Mouse (Mus musculus): ENCODE results near the gene Sohlh1. TPM values are rescaled to one million over a fixed set of nuclear protein-coding genes. Genes with fewer than 3 reads are reported as not detected.
A peak's percentile ranks its signal among the peaks of the same experiment; 100 is the strongest.

Sohlh1 gene
- polyA plus RNA-seq, 1 experiment = not detected

DNA sequence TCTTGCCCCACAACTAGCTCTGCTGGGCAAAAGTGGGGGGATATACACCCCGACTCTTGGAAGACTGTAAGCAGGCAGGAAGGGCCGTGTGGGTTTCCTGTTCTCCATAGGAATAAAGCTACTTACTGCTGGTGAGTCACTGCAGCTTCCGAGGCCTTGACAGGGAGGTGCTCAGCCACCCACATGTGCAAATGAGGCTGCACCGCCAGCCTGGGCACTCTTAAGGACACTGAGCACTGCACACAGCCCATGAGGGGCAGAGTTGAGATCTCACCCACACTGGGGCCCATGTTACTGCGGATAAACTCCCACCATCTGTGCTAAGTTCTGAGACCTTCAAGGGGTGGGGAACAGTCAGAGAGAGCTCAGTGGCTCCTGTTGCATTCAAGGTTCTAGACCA, 19.6 kb upstream of the Sohlh1 start:
- no peak for DNase-seq
- no peak overlapping the region for H3K4me3 ChIP-seq (replicated peaks; ENCODE audit: extremely low read depth, low read depth, low read length)
- WGBS = 37% methylated on average over 5 of the region's 5 CpGs
- no peaks in the 10 kb centered on the region for H3K4me1 ChIP-seq (ENCODE audit: control insufficient read depth, insufficient read depth, low read length)
- TF ChIP-seq POLR2A (IDR thresholded peaks at IDR 0.05; ENCODE audit: borderline replicate concordance, extremely low read depth, low read depth, low read length) (no peak), CTCF (IDR thresholded peaks at IDR 0.05; ENCODE audit: insufficient read depth, low read length) (no peak)

DNA sequence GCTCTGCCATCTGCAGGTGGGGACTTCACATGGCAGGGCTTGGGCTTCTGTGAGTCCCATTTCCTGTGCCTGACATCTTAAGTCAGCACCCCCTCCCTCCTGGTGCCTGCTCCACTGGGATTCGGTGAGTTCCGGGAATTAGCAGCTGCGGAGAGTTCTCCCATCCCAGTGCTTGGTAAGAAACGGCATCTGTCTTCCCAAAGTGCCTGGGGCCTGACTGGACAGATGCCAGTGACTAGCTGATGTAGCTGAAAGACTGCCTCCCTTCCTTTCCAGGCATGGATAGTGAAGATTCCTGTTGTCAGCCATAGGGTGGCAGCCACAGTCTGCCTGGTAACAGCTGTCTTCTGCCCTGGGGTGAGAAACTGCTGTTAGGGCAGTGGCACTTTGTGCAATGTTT, 18.4 kb upstream of the Sohlh1 start:
- no peak for DNase-seq
- Histone ChIP-seq H3K4me1 (ENCODE audit: control insufficient read depth, insufficient read depth, low read length) (no peaks in the 10 kb centered on the region), H3K4me3 (replicated peaks; ENCODE audit: extremely low read depth, low read depth, low read length) (no peak overlapping the region)
- 13% methylated on average over 4 of the region's 4 CpGs for WGBS
- no peak for TF ChIP-seq POLR2A (IDR thresholded peaks at IDR 0.05; ENCODE audit: borderline replicate concordance, extremely low read depth, low read depth, low read length)

GRCm38 (mm10) chr2:25864230-25864629, 17.2 kb upstream of the Sohlh1 start:
- WGBS = 5% methylated on average over 18 of the region's 18 CpGs
- TF ChIP-seq POLR2A (IDR thresholded peaks at IDR 0.05; ENCODE audit: borderline replicate concordance, extremely low read depth, low read depth, low read length) (no peak), CTCF (IDR thresholded peaks at IDR 0.05; ENCODE audit: insufficient read depth, low read length) (no peak)
- no peaks in the 10 kb centered on the region for H3K4me1 ChIP-seq (ENCODE audit: control insufficient read depth, insufficient read depth, low read length)
- no peak for DNase-seq
- H3K4me3 ChIP-seq (replicated peaks; ENCODE audit: extremely low read depth, low read depth, low read length) = no peak overlapping the region

DNA sequence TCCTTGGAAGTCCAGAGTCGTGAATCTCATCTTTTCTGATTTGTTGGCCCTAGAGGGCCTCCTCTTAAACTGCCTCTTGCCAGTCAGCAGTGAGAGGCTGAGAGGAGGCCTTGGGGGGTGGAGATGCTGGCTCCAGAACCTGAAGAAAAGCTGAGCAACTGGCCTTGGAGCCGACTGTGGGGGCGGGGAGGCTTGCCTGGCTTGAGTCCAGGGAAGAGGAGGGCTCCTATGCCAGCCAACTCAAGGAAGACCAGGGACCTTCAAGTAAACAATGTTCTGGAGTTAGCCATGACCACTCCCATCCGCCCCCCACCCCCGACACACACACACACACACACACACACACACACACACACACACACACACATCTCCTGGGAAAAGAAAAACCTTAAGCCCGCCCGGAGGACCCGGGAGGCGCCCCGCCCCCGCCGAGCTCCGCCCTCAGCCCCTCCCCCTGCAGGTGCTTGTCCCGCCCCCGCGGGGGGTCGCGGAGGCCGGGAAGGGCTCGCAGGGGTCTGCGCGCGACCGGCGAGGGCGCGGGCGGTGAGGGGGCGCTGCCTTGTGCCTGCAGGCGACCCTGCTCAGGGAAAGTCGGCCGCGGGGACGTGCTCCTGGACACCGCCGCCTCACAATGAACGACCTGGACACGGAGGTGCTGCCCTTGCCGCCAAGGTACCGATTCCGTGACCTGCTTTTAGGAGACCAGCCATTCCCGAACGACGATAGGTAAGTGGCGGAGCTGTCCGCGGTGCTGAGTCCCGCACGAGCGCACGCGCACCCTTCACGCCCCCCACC, 16.5 kb upstream of the Sohlh1 start, which contains the start of gene Kcnt1:
TSS of gene Kcnt1 (plus strand) at position 398 of the 795 bp plus-strand sequence.
- no peak for DNase-seq
- TF ChIP-seq POLR2A (IDR thresholded peaks at IDR 0.05; ENCODE audit: borderline replicate concordance, extremely low read depth, low read depth, low read length) (no peak), CTCF (IDR thresholded peaks at IDR 0.05; ENCODE audit: insufficient read depth, low read length) (no peak)
- H3K4me1 ChIP-seq (ENCODE audit: control insufficient read depth, insufficient read depth, low read length) = no peaks in the 10 kb centered on the region
- H3K4me3 ChIP-seq (replicated peaks; ENCODE audit: extremely low read depth, low read depth, low read length) = no peak within 1 kb of the TSS
- WGBS = 2% methylated on average over 53 of the region's 53 CpGs

DNA sequence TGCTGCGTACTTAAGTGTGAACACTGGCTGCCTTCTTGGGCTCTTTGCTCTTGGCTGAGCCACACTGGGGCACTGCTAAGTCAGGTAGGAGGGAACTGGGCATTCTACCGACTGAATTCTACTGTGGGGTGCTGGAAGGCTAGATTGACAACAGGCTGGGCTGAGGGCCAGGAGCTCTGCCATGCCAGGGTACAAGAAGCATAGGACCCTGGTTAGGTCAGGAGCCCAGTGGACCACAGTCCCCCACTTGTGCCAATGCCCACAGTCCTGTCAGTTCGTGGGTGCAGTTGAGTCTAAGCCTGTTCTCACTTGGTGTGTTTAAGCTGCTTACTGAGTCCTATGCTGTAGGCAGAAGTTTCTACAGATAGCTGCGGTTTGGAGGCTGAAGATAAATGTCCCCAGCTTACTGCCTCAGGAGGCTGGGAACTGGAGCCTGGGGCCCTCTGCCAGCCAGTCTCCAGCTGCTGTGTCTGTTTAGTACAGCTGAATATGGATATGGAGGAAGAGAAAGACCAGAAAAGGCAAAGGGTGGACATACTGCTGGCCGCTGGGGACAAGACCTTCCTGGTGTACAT, 15.7 kb upstream of the Sohlh1 start:
- no peak for DNase-seq
- Histone ChIP-seq H3K4me1 (ENCODE audit: control insufficient read depth, insufficient read depth, low read length) (no peaks in the 10 kb centered on the region), H3K4me3 (replicated peaks; ENCODE audit: extremely low read depth, low read depth, low read length) (no peak overlapping the region)
- TF ChIP-seq CTCF (IDR thresholded peaks at IDR 0.05; ENCODE audit: insufficient read depth, low read length) (no peak), POLR2A (IDR thresholded peaks at IDR 0.05; ENCODE audit: borderline replicate concordance, extremely low read depth, low read depth, low read length) (no peak)
- 57% methylated on average over 5 of the region's 5 CpGs for WGBS

DNA sequence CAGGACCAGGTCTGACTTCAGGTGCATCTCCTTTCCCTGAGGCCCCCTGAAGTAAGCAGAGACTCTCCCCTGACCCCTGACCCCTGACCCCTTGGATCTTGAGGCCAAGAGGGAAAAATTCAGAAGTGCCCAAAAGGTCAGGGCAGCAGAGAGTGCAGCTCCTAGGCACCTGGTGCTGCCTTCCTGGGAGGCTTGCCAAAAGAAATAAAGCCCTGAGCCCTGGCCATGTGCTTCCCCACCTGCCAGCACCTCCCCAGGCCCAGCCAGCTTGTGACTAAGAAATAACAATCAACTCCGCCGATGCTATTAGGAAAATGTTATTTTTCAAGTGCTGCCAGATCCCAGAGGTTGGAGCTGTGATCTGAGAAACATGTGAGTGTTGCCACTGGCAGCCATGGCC, 15.0 kb upstream of the Sohlh1 start:
- no peak for DNase-seq
- Histone ChIP-seq H3K4me3 (replicated peaks; ENCODE audit: extremely low read depth, low read depth, low read length) (no peak overlapping the region), H3K4me1 (ENCODE audit: control insufficient read depth, insufficient read depth, low read length) (no peaks in the 10 kb centered on the region)
- TF ChIP-seq CTCF (IDR thresholded peaks at IDR 0.05; ENCODE audit: insufficient read depth, low read length) = no peak
- TF ChIP-seq POLR2A (IDR thresholded peaks at IDR 0.05; ENCODE audit: borderline replicate concordance, extremely low read depth, low read depth, low read length) = no peak
- 53% methylated on average over 2 of the region's 2 CpGs for WGBS

- TF ChIP-seq CTCF (IDR thresholded peaks at IDR 0.05; ENCODE audit: insufficient read depth, low read length) = no peak
- TF ChIP-seq POLR2A (IDR thresholded peaks at IDR 0.05; ENCODE audit: borderline replicate concordance, extremely low read depth, low read depth, low read length) = no peak
- WGBS = 81% methylated on average over 3 of the region's 3 CpGs
- no peak for DNase-seq
- Histone ChIP-seq H3K4me1 (ENCODE audit: control insufficient read depth, insufficient read depth, low read length) (no peaks in the 10 kb centered on the region), H3K4me3 (replicated peaks; ENCODE audit: extremely low read depth, low read depth, low read length) (no peak overlapping the region)
These were observed 12.8 kb upstream of the Sohlh1 start for GRCm38 (mm10) chr2:25859891-25860290.

DNA sequence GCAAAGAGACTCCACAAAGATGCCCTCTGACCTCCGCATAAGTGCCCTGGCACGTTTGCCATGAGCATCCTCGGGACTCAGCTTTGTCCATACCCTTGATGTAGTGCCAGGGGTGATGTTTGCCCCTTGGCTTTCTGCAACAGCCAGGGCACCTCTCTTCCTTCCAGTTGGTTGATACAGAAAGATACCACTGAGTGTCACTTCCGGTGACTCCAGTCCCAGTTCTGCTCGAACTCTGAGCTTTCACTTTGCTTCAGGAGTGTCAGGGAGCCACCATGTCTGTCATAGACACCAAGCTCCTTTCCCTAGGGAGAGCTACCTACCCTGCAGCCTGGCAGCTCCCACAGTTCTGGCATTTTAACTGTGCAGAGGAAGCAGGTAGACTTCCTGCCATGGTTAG, 7.0 kb upstream of the Sohlh1 start:
- DNase-seq = no peak
- Histone ChIP-seq H3K4me1 (ENCODE audit: control insufficient read depth, insufficient read depth, low read length) (no peaks in the 10 kb centered on the region), H3K4me3 (replicated peaks; ENCODE audit: extremely low read depth, low read depth, low read length) (no peak overlapping the region)
- TF ChIP-seq CTCF (IDR thresholded peaks at IDR 0.05; ENCODE audit: insufficient read depth, low read length) (no peak), POLR2A (IDR thresholded peaks at IDR 0.05; ENCODE audit: borderline replicate concordance, extremely low read depth, low read depth, low read length) (no peak)
- 62% methylated on average over 5 of the region's 5 CpGs for WGBS

GRCm38 (mm10) chr2:25852626-25853025, 5.6 kb upstream of the Sohlh1 start:
- Histone ChIP-seq H3K4me3 (replicated peaks; ENCODE audit: extremely low read depth, low read depth, low read length) (no peak overlapping the region), H3K4me1 (ENCODE audit: control insufficient read depth, insufficient read depth, low read length) (no peaks in the 10 kb centered on the region)
- TF ChIP-seq CTCF (IDR thresholded peaks at IDR 0.05; ENCODE audit: insufficient read depth, low read length) = no peak
- TF ChIP-seq POLR2A (IDR thresholded peaks at IDR 0.05; ENCODE audit: borderline replicate concordance, extremely low read depth, low read depth, low read length) = no peak
- 18% methylated on average over 3 of the region's 3 CpGs for WGBS
- DNase-seq = peak; percentile 17

- 11% methylated on average over 4 of the region's 4 CpGs for WGBS
- no peak overlapping the region for H3K4me3 ChIP-seq (replicated peaks; ENCODE audit: extremely low read depth, low read depth, low read length)
- no peaks in the 10 kb centered on the region for H3K4me1 ChIP-seq (ENCODE audit: control insufficient read depth, insufficient read depth, low read length)
- DNase-seq = peak; percentile 58
- TF ChIP-seq CTCF (IDR thresholded peaks at IDR 0.05; ENCODE audit: insufficient read depth, low read length) (peak; percentile 54), POLR2A (IDR thresholded peaks at IDR 0.05; ENCODE audit: borderline replicate concordance, extremely low read depth, low read depth, low read length) (no peak)
These were observed 3.3 kb upstream of the Sohlh1 start for GRCm38 (mm10) chr2:25850330-25850729.

Data from lung, adult 2 months (tissue).